Mouse (Mus musculus) megakaryocyte, embryonic 14.5 days (primary cell): ENCODE measurements around the gene Abcg1.

Source experiments
- FLI1 ChIP-seq: IDR thresholded peaks from 2 replicates; pipeline ENCODE4 v1.6.1; 2012; ENCODE audit warnings: low read length, inconsistent platforms, mixed read lengths
- GATA1 ChIP-seq: IDR thresholded peaks from 3 replicates; pipeline ENCODE4 v1.6.1; 2012; ENCODE audit warnings: mixed read lengths, low read length, inconsistent platforms, borderline replicate concordance

- TF ChIP-seq GATA1 (no peak), FLI1 (no peak)
These were observed 96.3 kb downstream of the Abcg1 start for GRCm38 (mm10) chr17:31153785-31154184.
